21 mouse cellular contexts compared by ENCODE assay signal in the genomic region with DNA sequence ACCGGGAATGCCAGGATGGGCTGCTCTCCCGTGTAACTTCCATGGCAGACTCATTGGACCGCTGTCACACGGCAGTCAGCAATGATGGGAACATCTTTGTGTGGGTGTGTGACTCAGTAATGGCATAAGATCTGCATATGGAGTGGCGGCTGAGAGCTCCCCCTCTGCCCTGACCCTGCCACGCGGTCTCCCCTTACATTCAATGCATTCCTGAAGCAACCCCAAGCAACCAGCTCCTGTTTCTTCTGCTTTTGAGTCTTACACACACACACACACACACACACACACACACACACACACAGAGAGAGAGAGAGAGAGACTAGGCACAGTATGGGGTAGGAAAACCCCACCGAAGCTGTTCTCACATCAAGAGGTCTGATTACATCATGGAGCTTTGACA. TPM values are rescaled to one million over a fixed set of nuclear protein-coding genes. Genes with fewer than 3 reads are reported as not detected.
DNase-seq lines count a peak whose midpoint lies in the region; ATAC-seq lines count a peak whose summit lies in the region.
"Had no signal": no experiment of that assay in that cellular context is flagged by ENCODE, and none has a peak within 500 bp of the region (broad histone marks: within the 10 kb centered on the region; RNA-seq: fewer than 3 reads in every experiment).

No protein-coding gene starts in this region.

- no peak overlapping the region for H3K4me2 ChIP-seq in hindbrain, embryonic 11.5 days (replicated peaks; ENCODE audit: low read depth, low read length)
- no peak overlapping the region for H3K4me2 ChIP-seq in hindbrain, embryonic 14.5 days (replicated peaks)
- H3K4me2 ChIP-seq in midbrain, embryonic 11.5 days = no peak overlapping the region
- no peak overlapping the region for H3K4me2 ChIP-seq in midbrain, embryonic 13.5 days (replicated peaks)
- no peak overlapping the region for H3K4me2 ChIP-seq in intestine, embryonic 16.5 days (ENCODE audit: low read depth, low read length)
- H3K4me2 ChIP-seq: heart, embryonic 11.5 days; neural tube, embryonic 12.5 days had no signal

- H3K4me3 ChIP-seq in hindbrain, embryonic 11.5 days (ENCODE audit: low read depth, low read length) = no peak overlapping the region
- H3K4me3 ChIP-seq in hindbrain, embryonic 14.5 days (replicated peaks; ENCODE audit: low read length) = no peak overlapping the region
- H3K4me3 ChIP-seq in midbrain, embryonic 11.5 days (ENCODE audit: low read depth, low read length) = no peak overlapping the region
- no peak overlapping the region for H3K4me3 ChIP-seq in midbrain, embryonic 13.5 days (replicated peaks)
- H3K4me3 ChIP-seq in intestine, embryonic 16.5 days (ENCODE audit: low read length) = no peak overlapping the region
- H3K4me3 ChIP-seq: layer of hippocampus, adult 2 months; limb, embryonic 10.5 days; neural tube, embryonic 12.5 days had no signal

- H3K36me3 ChIP-seq in hindbrain, embryonic 11.5 days (ENCODE audit: control insufficient read depth, insufficient read depth, low read length) = no peaks in the 10 kb centered on the region
- H3K36me3 ChIP-seq in hindbrain, embryonic 14.5 days (replicated peaks; ENCODE audit: control insufficient read depth, insufficient read depth) = no peaks in the 10 kb centered on the region
- H3K36me3 ChIP-seq in midbrain, embryonic 11.5 days (ENCODE audit: control insufficient read depth, insufficient read depth, low read length) = no peaks in the 10 kb centered on the region
- no peaks in the 10 kb centered on the region for H3K36me3 ChIP-seq in midbrain, embryonic 13.5 days
- H3K36me3 ChIP-seq in intestine, embryonic 16.5 days (ENCODE audit: control insufficient read depth, insufficient read depth, low read length) = no peaks in the 10 kb centered on the region
- H3K36me3 ChIP-seq: limb, embryonic 10.5 days; neural tube, embryonic 12.5 days had no signal

- no peaks in the 10 kb centered on the region for H3K4me1 ChIP-seq in hindbrain, embryonic 11.5 days (replicated peaks; ENCODE audit: control insufficient read depth, insufficient read depth, low read length)
- 0 out of 2 replicates have a peak, but pooled peaks cover 8% of the 10 kb centered on the region for H3K4me1 ChIP-seq in hindbrain, embryonic 14.5 days (replicated peaks; ENCODE audit: control insufficient read depth, insufficient read depth, low read length)
- H3K4me1 ChIP-seq in midbrain, embryonic 11.5 days (ENCODE audit: control insufficient read depth, insufficient read depth, low read length) = peaks cover 2% of the 10 kb centered on the region; the same call in 1 of the 2 replicates
- peaks cover 9% of the 10 kb centered on the region; the same call in 1 of the 2 replicates for H3K4me1 ChIP-seq in midbrain, embryonic 13.5 days (replicated peaks)
- H3K4me1 ChIP-seq in intestine, embryonic 16.5 days (ENCODE audit: control insufficient read depth, insufficient read depth, low read length) = peaks cover 43% of the 10 kb centered on the region

- no peak overlapping the region for H3K9ac ChIP-seq in hindbrain, embryonic 11.5 days (ENCODE audit: low read depth, low read length)
- no peak overlapping the region for H3K9ac ChIP-seq in hindbrain, embryonic 14.5 days
- no peak overlapping the region for H3K9ac ChIP-seq in midbrain, embryonic 11.5 days (ENCODE audit: low read length)
- no peak overlapping the region for H3K9ac ChIP-seq in midbrain, embryonic 13.5 days (replicated peaks)
- no peak overlapping the region for H3K9ac ChIP-seq in intestine, embryonic 16.5 days (ENCODE audit: low read depth, low read length)
- H3K9ac ChIP-seq: neural tube, embryonic 12.5 days had no signal

- H3K27ac ChIP-seq in hindbrain, embryonic 11.5 days (ENCODE audit: low read depth, low read length) = no peak overlapping the region
- H3K27ac ChIP-seq in hindbrain, embryonic 14.5 days = no peak overlapping the region
- no peak overlapping the region for H3K27ac ChIP-seq in midbrain, embryonic 11.5 days (ENCODE audit: low read depth, low read length)
- no peak overlapping the region for H3K27ac ChIP-seq in midbrain, embryonic 13.5 days
- H3K27ac ChIP-seq in intestine, embryonic 16.5 days (ENCODE audit: low read length) = peak overlapping the region; percentile 41; the same call in 1 of the 2 replicates
- H3K27ac ChIP-seq: layer of hippocampus, adult 2 months; limb, embryonic 10.5 days; neural tube, embryonic 12.5 days had no signal

- DNase-seq in hindbrain, embryonic 11.5 days (ENCODE audit: low spot score) = peak; percentile 45
- no peak for DNase-seq in hindbrain, embryonic 14.5 days (ENCODE audit: low spot score)
- DNase-seq in midbrain, embryonic 11.5 days (ENCODE audit: low spot score, missing footprints) = no peak
- DNase-seq in embryo, embryonic 11 days = peak; percentile 37
- no peak for DNase-seq in heart, adult 18-20 months
- DNase-seq in left cerebral cortex, adult 9 months (ENCODE audit: low spot score in 2 of 2) = no peak
- DNase-seq: cerebellum, adult 11 months; cerebellum, postnatal 14 days; heart, postnatal 10 days; kidney, adult 2 months; kidney, postnatal 10 days; lung, adult 2 months; right cerebral cortex, adult 18-20 months had no signal

- H3K9me3 ChIP-seq in hindbrain, embryonic 11.5 days (ENCODE audit: control insufficient read depth, low read length) = no peaks in the 10 kb centered on the region
- no peaks in the 10 kb centered on the region for H3K9me3 ChIP-seq in hindbrain, embryonic 14.5 days (ENCODE audit: control insufficient read depth, low read length)
- no peaks in the 10 kb centered on the region for H3K9me3 ChIP-seq in midbrain, embryonic 11.5 days (ENCODE audit: control insufficient read depth, low read length)
- no peaks in the 10 kb centered on the region for H3K9me3 ChIP-seq in midbrain, embryonic 13.5 days
- H3K9me3 ChIP-seq in intestine, embryonic 16.5 days (ENCODE audit: control insufficient read depth, low read length) = no peaks in the 10 kb centered on the region
- H3K9me3 ChIP-seq: limb, embryonic 10.5 days; neural tube, embryonic 12.5 days had no signal

- no peak for ATAC-seq in hindbrain, embryonic 11.5 days (ENCODE audit: low FRiP score)
- ATAC-seq in hindbrain, embryonic 14.5 days (ENCODE audit: low FRiP score) = no peak
- ATAC-seq in midbrain, embryonic 11.5 days (ENCODE audit: low FRiP score) = peak; percentile 57; the same call in 1 of the 2 replicates
- no peak for ATAC-seq in midbrain, embryonic 13.5 days
- no peak for ATAC-seq in intestine, embryonic 16.5 days
- ATAC-seq: hindbrain, embryonic 16.5 days had no signal

- WGBS in hindbrain, embryonic 11.5 days = 14% methylated on average over 8 of the region's 8 CpGs
- WGBS in hindbrain, embryonic 14.5 days = 14% methylated on average over 8 of the region's 8 CpGs
- 37% methylated on average over 8 of the region's 8 CpGs for WGBS in midbrain, embryonic 11.5 days
- WGBS in midbrain, embryonic 13.5 days = 23% methylated on average over 8 of the region's 8 CpGs
- WGBS in intestine, embryonic 16.5 days = 59% methylated on average over 8 of the region's 8 CpGs

- no peaks in the 10 kb centered on the region for H3K27me3 ChIP-seq in hindbrain, embryonic 11.5 days (ENCODE audit: control insufficient read depth, insufficient read depth, low read length)
- H3K27me3 ChIP-seq in hindbrain, embryonic 14.5 days (ENCODE audit: control insufficient read depth, insufficient read depth, low read length) = peaks cover 8% of the 10 kb centered on the region; the same call in 1 of the 2 replicates
- peaks cover 3% of the 10 kb centered on the region; the same call in 1 of the 2 replicates for H3K27me3 ChIP-seq in midbrain, embryonic 11.5 days (ENCODE audit: control insufficient read depth, insufficient read depth, low read length)
- peaks cover 17% of the 10 kb centered on the region for H3K27me3 ChIP-seq in midbrain, embryonic 13.5 days
- no peaks in the 10 kb centered on the region for H3K27me3 ChIP-seq in intestine, embryonic 16.5 days (replicated peaks; ENCODE audit: control insufficient read depth, insufficient read depth, low read length)

RNA-seq across cellular contexts. Expression of a gene that starts 29.8 kb away (rescaled TPM):
- 162 and 169 TPM in 2 replicates for polyA plus RNA-seq in hindbrain, embryonic 11.5 days (2014; fragmentation: Nextera tagmentation; extraction: Ambion mirVana)
- 137 and 152 TPM in 2 replicates for polyA plus RNA-seq in hindbrain, embryonic 14.5 days (2014; fragmentation: Nextera tagmentation; extraction: Ambion mirVana)
- polyA plus RNA-seq in midbrain, embryonic 11.5 days (2014; fragmentation: Nextera tagmentation; extraction: Ambion mirVana) = 148 and 163 TPM in 2 replicates
- 165 and 177 TPM in 2 replicates for polyA plus RNA-seq in midbrain, embryonic 13.5 days (2015; fragmentation: Nextera tagmentation; extraction: Ambion mirVana)
- 108 and 111 TPM in 2 replicates for polyA plus RNA-seq in intestine, embryonic 16.5 days (2015; fragmentation: Nextera tagmentation; extraction: Ambion mirVana)
- 10 to 100 TPM; 42.8 to 46.1 TPM for total RNA-seq in heart, adult 18-20 months (2021)

RNA-seq across cellular contexts. Expression of a gene that starts 45.0 kb away (rescaled TPM):
- polyA plus RNA-seq in hindbrain, embryonic 11.5 days (2014; fragmentation: Nextera tagmentation; extraction: Ambion mirVana) = 1.1 and 1.5 TPM in 2 replicates
- 0.83 and 0.84 TPM in 2 replicates for polyA plus RNA-seq in hindbrain, embryonic 14.5 days (2014; fragmentation: Nextera tagmentation; extraction: Ambion mirVana)
- 0.61 and 2.0 TPM in 2 replicates for polyA plus RNA-seq in midbrain, embryonic 11.5 days (2014; fragmentation: Nextera tagmentation; extraction: Ambion mirVana)
- 0.67 and 0.92 TPM in 2 replicates for polyA plus RNA-seq in midbrain, embryonic 13.5 days (2015; fragmentation: Nextera tagmentation; extraction: Ambion mirVana)
- 11.2 and 12.4 TPM in 2 replicates for polyA plus RNA-seq in intestine, embryonic 16.5 days (2015; fragmentation: Nextera tagmentation; extraction: Ambion mirVana)
- under 1 TPM; 0.10 to 0.67 TPM for total RNA-seq in heart, adult 18-20 months (2021)

RNA-seq across cellular contexts. Expression of a gene that starts 52.8 kb away (rescaled TPM):
- polyA plus RNA-seq in hindbrain, embryonic 11.5 days (2014; fragmentation: Nextera tagmentation; extraction: Ambion mirVana) = 6.4 and 10.0 TPM in 2 replicates
- polyA plus RNA-seq in hindbrain, embryonic 14.5 days (2014; fragmentation: Nextera tagmentation; extraction: Ambion mirVana) = 43.8 and 46.9 TPM in 2 replicates
- 7.0 and 9.0 TPM in 2 replicates for polyA plus RNA-seq in midbrain, embryonic 11.5 days (2014; fragmentation: Nextera tagmentation; extraction: Ambion mirVana)
- 41.1 and 48.7 TPM in 2 replicates for polyA plus RNA-seq in midbrain, embryonic 13.5 days (2015; fragmentation: Nextera tagmentation; extraction: Ambion mirVana)
- polyA plus RNA-seq in intestine, embryonic 16.5 days (2015; fragmentation: Nextera tagmentation; extraction: Ambion mirVana) = 0.83 and 1.2 TPM in 2 replicates
- under 1 TPM in 1 of 2 experiments, not detected in 1; 0.15 TPM for total RNA-seq in heart, adult 18-20 months (2021)
- total RNA-seq: gastrocnemius, adult 18-20 months had no signal

Comparison
In these comparisons a context has a peak if more than half of its experiments do, and no peak if none do; other contexts are left out.
1. DNase-seq: peak in hindbrain, embryonic 11.5 days (single experiment) and embryo, embryonic 11 days (single experiment); none in hindbrain, embryonic 14.5 days (single experiment), midbrain, embryonic 11.5 days (single experiment), heart, adult 18-20 months (0 of 2) and left cerebral cortex, adult 9 months (0 of 2).